Mouse (Mus musculus) bone marrow macrophage, adult 2 months (primary cell): Measurements from ENCODE around the gene Eras.

Experiments
- CTCF ChIP-seq: IDR thresholded peaks from 2 replicates; pipeline ENCODE4 v1.5.1; 2012; ENCODE audit warnings: low read depth, mild to moderate bottlenecking, low read length, moderate library complexity
- POLR2A ChIP-seq: IDR thresholded peaks from 2 replicates; pipeline ENCODE4 v1.6.1; 2012; ENCODE audit warnings: mild to moderate bottlenecking, low read depth, low read length, borderline replicate concordance

- TF ChIP-seq POLR2A (no peak), CTCF (no peak)
Observed at GRCm38 (mm10) chrX:7926266-7926665, 2.1 kb downstream of the Eras start.
